Mouse (Mus musculus) megakaryocyte progenitor cell, adult 5-6 weeks (primary cell): ENCODE measurements around the gene Ppp1r1b. TPM values are rescaled to one million over a fixed set of nuclear protein-coding genes. Genes with fewer than 3 reads are reported as not detected.
A peak's percentile ranks its signal among the peaks of the same experiment; 100 is the strongest.

Source experiments
- ATAC-seq: replicated peaks from 2 replicates; pipeline ENCODE4 v1.8.0; 2016; ENCODE audit warnings: mild to moderate bottlenecking, moderate TSS enrichment, inconsistent platforms; ENCODE audit not compliant: poor library complexity
- total RNA-seq, 2 experiments: library from RNA; stranded (forward) in 1 of 2; stranded (reverse) in 1 of 2; fragments of 157-497, 149-512 nt in 1 of 2; fragments of 200-1000 nt in 1 of 2; gene quantifications; 2 replicates each; pipeline versions ENCODE4 v1.2.3 to v1.2.4; 2015 to 2017

Gene Ppp1r1b
- total RNA-seq, 2 experiments from 2014 or later, result not detected

DNA sequence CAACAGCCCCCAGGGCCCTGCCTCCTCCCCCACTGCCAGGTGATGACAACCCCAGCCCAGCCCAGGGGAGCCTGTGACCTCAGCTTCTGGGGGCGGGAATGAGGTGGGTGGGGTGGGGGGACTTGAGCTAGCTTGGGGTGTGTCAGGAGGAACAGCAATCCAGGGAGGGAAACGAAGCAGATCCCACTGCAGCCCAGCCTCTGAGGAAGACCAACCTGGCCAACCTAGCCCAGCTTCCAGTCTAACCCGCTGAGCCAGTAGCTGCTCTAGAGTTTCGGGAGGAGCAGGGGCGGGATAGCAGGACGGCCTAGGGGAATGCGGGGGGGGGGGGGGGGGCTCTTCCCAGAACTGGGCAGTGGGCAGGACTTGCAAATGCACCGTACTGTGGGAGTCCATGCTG lies 43.8 kb downstream of the Ppp1r1b start:
- ATAC-seq, result no peak

DNA sequence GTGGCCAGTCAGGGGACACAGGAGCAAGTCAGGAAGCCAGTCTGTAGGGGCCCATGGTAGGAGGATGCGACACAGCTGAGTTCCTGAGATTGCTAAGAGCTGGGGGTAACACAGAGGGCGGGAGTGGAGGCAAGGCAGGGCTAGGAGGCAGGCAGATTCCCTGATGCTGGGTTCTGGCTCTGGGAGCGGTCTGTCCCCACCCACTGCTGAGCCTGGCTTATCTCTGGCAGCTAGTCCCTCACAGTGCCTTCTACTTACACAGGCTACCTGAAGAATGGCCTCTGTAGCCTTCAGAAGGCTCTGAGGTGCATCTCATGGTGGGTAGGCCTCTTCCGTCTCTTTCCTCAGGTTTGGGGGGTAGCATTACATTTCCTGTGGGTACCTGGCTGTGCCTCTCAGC lies 44.4 kb downstream of the Ppp1r1b start:
- ATAC-seq, result peak; percentile 62

DNA sequence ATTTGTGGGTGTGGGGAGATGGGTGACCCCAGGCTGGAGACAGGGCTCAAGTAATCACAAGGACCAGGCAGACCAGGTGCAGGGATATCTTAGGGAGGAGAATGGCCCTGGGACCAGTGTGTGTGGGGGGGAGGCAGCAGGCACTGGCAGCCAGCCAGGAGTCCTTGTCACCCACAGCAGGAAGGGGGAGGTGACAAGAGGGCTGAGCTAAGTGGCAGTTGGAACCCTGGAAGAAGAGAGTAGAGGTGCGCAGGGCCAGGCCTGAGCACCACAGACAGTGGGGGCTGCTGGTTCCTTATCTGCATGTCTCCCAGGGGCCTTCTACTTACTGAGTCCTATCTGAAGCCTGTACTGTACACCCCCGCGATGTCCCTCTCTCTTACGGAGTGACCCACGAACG lies 45.1 kb downstream of the Ppp1r1b start:
- ATAC-seq, result peak; percentile 62

DNA sequence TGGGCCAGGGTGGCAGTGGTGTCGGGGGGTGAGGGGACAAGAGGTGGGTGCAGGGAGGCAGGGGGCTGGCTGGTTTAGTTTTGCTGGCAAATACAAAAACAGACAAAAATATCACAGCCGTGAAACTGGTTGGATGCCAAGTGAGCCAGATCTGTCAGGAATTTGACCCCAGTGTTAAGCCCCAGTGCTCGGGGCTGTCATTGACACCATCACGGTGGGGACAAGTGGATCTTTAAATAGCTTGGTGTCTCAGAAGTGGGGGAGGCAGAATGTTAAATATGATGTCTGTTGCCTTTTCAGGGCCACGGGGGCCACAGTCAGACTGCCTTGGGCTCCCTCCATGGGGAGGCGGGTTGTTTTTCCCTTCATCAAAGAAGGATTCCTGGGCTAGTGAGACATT lies 46.1 kb downstream of the Ppp1r1b start:
- ATAC-seq, result no peak

DNA sequence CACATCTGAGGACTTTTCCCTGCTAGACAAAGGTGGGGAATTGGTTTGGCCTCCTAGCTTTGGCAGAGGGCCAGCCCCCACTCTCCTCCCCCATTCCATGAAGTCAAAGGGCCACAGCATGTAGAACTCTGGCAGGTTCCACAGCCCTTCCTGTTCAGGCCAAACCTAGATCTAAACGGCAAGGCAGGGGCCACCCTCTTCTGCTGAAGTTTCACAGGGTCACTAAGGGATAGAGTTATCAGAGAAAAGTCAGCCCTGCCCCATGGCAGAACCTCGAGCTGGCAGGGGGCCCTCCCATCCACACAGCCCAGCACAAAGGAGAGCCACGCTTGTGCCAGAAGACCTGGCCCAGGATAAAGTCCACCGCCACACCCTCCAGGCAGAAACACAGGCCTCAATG lies 46.8 kb downstream of the Ppp1r1b start:
- ATAC-seq, result peak; percentile 50

DNA sequence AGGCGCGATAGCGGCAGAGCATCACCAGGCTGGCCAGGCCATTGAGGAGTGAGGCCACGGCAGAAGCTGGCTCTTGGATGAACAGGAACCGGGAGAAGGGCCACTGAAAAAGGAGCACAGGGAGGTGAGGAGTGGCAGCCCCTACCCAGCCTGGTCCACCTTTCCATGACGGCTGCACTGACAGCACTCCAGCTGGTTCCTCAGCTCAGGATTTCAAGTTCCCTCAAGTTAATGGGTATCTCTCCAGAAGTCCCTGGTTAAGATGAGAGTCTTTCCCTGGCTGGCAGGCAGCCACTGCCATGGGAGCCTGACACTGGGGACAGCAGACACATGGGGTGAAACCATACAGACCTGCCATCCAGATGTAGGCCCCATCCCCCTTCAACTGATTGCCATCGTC lies 49.7 kb downstream of the Ppp1r1b start:
- ATAC-seq, result no peak

DNA sequence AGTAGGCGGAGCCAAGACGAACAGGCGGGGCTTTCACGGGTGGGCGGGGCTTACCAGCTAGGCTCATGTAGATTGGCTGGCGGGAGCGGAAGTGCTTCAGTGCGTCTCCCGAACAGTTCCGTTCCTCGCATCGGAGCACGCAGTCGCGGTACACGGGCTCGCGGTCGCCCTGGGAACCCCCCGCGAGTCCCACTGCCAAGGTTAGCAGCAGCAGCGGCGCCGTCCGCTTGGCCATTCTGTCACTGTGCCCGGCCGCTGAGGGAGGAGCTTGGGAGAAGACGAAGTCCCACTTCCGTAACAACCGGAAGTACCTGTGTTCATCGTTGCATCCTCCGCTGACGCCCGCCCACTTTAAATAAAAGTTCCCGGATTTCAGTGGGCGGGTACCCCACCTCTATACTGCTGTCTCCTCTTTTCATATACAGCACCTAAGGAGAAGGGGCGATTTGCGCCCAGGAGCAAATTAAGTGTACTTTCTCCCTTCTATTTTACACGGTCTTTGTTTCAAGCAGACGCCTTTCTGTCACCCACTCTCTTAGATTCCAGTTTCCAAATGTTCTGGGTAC lies 52.0 kb downstream of the Ppp1r1b start, which contains the start of gene Pgap3:
Gene Pgap3, minus strand, starts transcription at position 330 of the 566 bp plus-strand sequence.
- ATAC-seq, result peak; percentile 93

DNA sequence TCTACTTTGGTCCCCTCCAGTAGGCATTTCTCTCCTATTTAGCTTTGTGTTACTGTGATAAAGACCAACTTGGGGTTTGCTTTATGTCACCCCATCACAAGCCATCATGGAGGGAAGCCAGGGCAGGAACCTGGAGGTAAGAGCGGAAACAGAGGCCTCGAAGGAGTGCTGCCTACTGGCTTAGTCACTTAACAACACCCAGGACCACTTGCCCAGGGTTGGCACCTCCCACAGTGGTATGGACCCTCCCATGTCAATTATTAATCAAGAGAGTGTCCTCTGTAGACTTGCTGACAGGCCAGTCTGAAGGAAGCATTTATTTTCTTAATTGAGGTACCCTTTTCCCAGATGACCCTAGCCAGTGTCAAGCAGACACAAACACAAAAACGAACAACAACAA lies 52.6 kb downstream of the Ppp1r1b start:
- no peak for ATAC-seq

DNA sequence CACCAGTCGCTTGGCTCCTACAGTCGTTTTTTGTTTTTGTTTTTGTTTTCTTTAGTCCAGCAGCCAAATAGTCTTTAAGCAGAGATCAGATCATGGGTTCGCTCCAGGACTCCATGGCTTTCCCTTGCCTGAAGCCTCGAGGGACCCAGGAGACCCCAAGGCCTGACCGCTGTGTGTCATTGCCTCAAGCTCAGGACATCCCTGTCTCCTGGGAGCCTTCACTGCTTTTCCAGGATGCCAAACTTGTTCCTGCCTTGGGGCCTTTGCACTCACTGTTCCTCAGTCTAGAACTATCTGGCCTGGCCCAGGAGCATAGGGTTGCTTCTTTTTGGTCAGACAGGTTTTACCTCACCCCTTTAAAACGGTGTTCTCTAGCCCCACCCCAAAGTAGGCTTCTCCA lies 58.4 kb downstream of the Ppp1r1b start:
- no peak for ATAC-seq

Other genes starting within 250 kb of the Ppp1r1b start
- 6.2 and 7.4 TPM in 2 replicates for gene Fbxl20, start 198.0 kb upstream of the Ppp1r1b start, total RNA-seq (2015)
- gene Fbxl20, start 198.0 kb upstream of the Ppp1r1b start, total RNA-seq (2017), result 6.7 and 9.6 TPM in 2 replicates
- 86.9 and 89.2 TPM in 2 replicates for gene Med1, start 155.1 kb upstream of the Ppp1r1b start, total RNA-seq (2015)
- 39.1 and 47.9 TPM in 2 replicates for gene Med1, start 155.1 kb upstream of the Ppp1r1b start, total RNA-seq (2017)
- 49.4 and 51.0 TPM in 2 replicates for gene Cdk12, start 145.3 kb upstream of the Ppp1r1b start, total RNA-seq (2015)
- 49.6 and 58.0 TPM in 2 replicates for gene Cdk12, start 145.3 kb upstream of the Ppp1r1b start, total RNA-seq (2017)
- gene Neurod2, start 18.8 kb upstream of the Ppp1r1b start, total RNA-seq (2015), result not detected in 2 replicates
- gene Neurod2, start 18.8 kb upstream of the Ppp1r1b start, total RNA-seq (2017), result not detected in 2 replicates
- gene Stard3, start 10.0 kb downstream of the Ppp1r1b start, total RNA-seq (2015), result 11.1 and 12.0 TPM in 2 replicates
- 17.8 and 23.1 TPM in 2 replicates for gene Stard3, start 10.0 kb downstream of the Ppp1r1b start, total RNA-seq (2017)
- gene Tcap, start 35.4 kb downstream of the Ppp1r1b start, total RNA-seq (2015), result not detected in 2 replicates
- gene Tcap, start 35.4 kb downstream of the Ppp1r1b start, total RNA-seq (2017), result not detected in 2 replicates
- not detected in 2 replicates for gene Pnmt, start 38.0 kb downstream of the Ppp1r1b start, total RNA-seq (2015)
- gene Pnmt, start 38.0 kb downstream of the Ppp1r1b start, total RNA-seq (2017), result not detected in 2 replicates
- 3.2 and 3.5 TPM in 2 replicates for gene Pgap3, start 52.1 kb downstream of the Ppp1r1b start, total RNA-seq (2015)
- gene Pgap3, start 52.1 kb downstream of the Ppp1r1b start, total RNA-seq (2017), result 1.2 and 2.3 TPM in 2 replicates
- not detected in 2 replicates for gene Erbb2, start 64.1 kb downstream of the Ppp1r1b start, total RNA-seq (2015)
- not detected in 2 replicates for gene Erbb2, start 64.1 kb downstream of the Ppp1r1b start, total RNA-seq (2017)
- gene Mien1, start 90.6 kb downstream of the Ppp1r1b start, total RNA-seq (2015), result 42.0 and 43.2 TPM in 2 replicates
- gene Mien1, start 90.6 kb downstream of the Ppp1r1b start, total RNA-seq (2017), result 24.8 and 31.5 TPM in 2 replicates
- not detected in 2 replicates for gene Grb7, start 98.0 kb downstream of the Ppp1r1b start, total RNA-seq (2015)
- not detected in 2 replicates for gene Grb7, start 98.0 kb downstream of the Ppp1r1b start, total RNA-seq (2017)
- 1.2 TPM in 2 replicates for gene Ikzf3, start 197.6 kb downstream of the Ppp1r1b start, total RNA-seq (2015)
- 0.17 and 0.44 TPM in 2 replicates for gene Ikzf3, start 197.6 kb downstream of the Ppp1r1b start, total RNA-seq (2017)
- gene Zpbp2, start 202.7 kb downstream of the Ppp1r1b start, total RNA-seq (2015), result 0.17 TPM in 1 of 2 replicates, not detected in the other
- 0.10 TPM in 1 of 2 replicates, not detected in the other for gene Zpbp2, start 202.7 kb downstream of the Ppp1r1b start, total RNA-seq (2017)
- gene Ormdl3, start 239.0 kb downstream of the Ppp1r1b start, total RNA-seq (2015), result 5.5 and 7.7 TPM in 2 replicates
- gene Ormdl3, start 239.0 kb downstream of the Ppp1r1b start, total RNA-seq (2017), result 7.2 and 10.6 TPM in 2 replicates
- gene Lrrc3c, start 249.9 kb downstream of the Ppp1r1b start, total RNA-seq (2015), result not detected in 2 replicates
- gene Lrrc3c, start 249.9 kb downstream of the Ppp1r1b start, total RNA-seq (2017), result not detected in 2 replicates